ENCODE assay signal across 18 mouse cellular contexts in genomic region chr15:97532346-97532910, GRCm38 (mm10).
DNase-seq lines count a peak whose midpoint lies in the region; ATAC-seq lines count a peak whose summit lies in the region.
"Had no signal": no experiment of that assay in that cellular context is flagged by ENCODE, and none has a peak within 500 bp of the region (broad histone marks: within the 10 kb centered on the region; RNA-seq: fewer than 3 reads in every experiment).

No protein-coding gene starts in this region.

- WGBS in liver, embryonic 12.5 days (ENCODE audit: insufficient replicate concordance) = 52% methylated on average over 10 of the region's 10 CpGs

- no peaks in the 10 kb centered on the region for H3K36me3 ChIP-seq in liver, embryonic 12.5 days
- H3K36me3 ChIP-seq: embryonic facial prominence, embryonic 12.5 days; heart, embryonic 15.5 days; hindbrain, embryonic 13.5 days; lung, embryonic 15.5 days; neural tube, embryonic 13.5 days; stomach, embryonic 15.5 days had no signal

- DNase-seq in liver = peak; percentile 27
- peak; percentile 18 for DNase-seq in CD4-positive helper T cell, adult 2 months (ENCODE audit: low read depth, low spot score)
- DNase-seq in ZHBTc4 (ENCODE audit: low read depth, low spot score) = peak; percentile 58
- DNase-seq in thymus, postnatal 0 days (ENCODE audit: low spot score) = peak; percentile 38
- DNase-seq in Muller cell, postnatal 12 days (ENCODE audit: inconsistent ontology term) = no peak
- DNase-seq in frontal cortex, postnatal 36 days (ENCODE audit: low spot score in 2 of 2) = no peak
- DNase-seq: cerebellum, postnatal 14 days; kidney, adult 11 months; kidney, postnatal 14 days had no signal

- ATAC-seq in liver, embryonic 12.5 days = no peak
- ATAC-seq in granulocyte monocyte progenitor cell, adult 5-6 weeks (replicated peaks; ENCODE audit: poor library complexity, severe bottlenecking) = no peak
- ATAC-seq: forebrain, embryonic 13.5 days had no signal

- no peak overlapping the region for H3K4me2 ChIP-seq in liver, embryonic 12.5 days
- H3K4me2 ChIP-seq: embryonic facial prominence, embryonic 12.5 days; forebrain, embryonic 13.5 days; heart, embryonic 15.5 days; hindbrain, embryonic 13.5 days; lung, embryonic 15.5 days; neural tube, embryonic 13.5 days; stomach, embryonic 15.5 days had no signal

- H3K4me1 ChIP-seq in liver, embryonic 12.5 days = no peaks in the 10 kb centered on the region
- H3K4me1 ChIP-seq: embryonic facial prominence, embryonic 12.5 days; forebrain, embryonic 13.5 days; heart, embryonic 15.5 days; lung, embryonic 15.5 days; stomach, embryonic 15.5 days had no signal

- no peaks in the 10 kb centered on the region for H3K9me3 ChIP-seq in liver, embryonic 12.5 days (replicated peaks)
- H3K9me3 ChIP-seq: embryonic facial prominence, embryonic 12.5 days; forebrain, embryonic 13.5 days; heart, embryonic 15.5 days; hindbrain, embryonic 13.5 days; lung, embryonic 15.5 days; neural tube, embryonic 13.5 days; stomach, embryonic 15.5 days had no signal

- no peak overlapping the region for H3K9ac ChIP-seq in liver, embryonic 12.5 days
- H3K9ac ChIP-seq: embryonic facial prominence, embryonic 12.5 days; forebrain, embryonic 13.5 days; heart, embryonic 15.5 days; hindbrain, embryonic 13.5 days; lung, embryonic 15.5 days; neural tube, embryonic 13.5 days; stomach, embryonic 15.5 days had no signal

- no peak overlapping the region for H3K4me3 ChIP-seq in liver, embryonic 12.5 days
- H3K4me3 ChIP-seq: embryonic facial prominence, embryonic 12.5 days; forebrain, embryonic 13.5 days; heart, embryonic 15.5 days; hindbrain, embryonic 13.5 days; lung, embryonic 15.5 days; neural tube, embryonic 13.5 days; stomach, embryonic 15.5 days had no signal

- no peak overlapping the region for H3K27ac ChIP-seq in liver, embryonic 12.5 days
- H3K27ac ChIP-seq: embryonic facial prominence, embryonic 12.5 days; forebrain, embryonic 13.5 days; heart, embryonic 15.5 days; hindbrain, embryonic 13.5 days; lung, embryonic 15.5 days; neural tube, embryonic 13.5 days; stomach, embryonic 15.5 days had no signal

- H3K27me3 ChIP-seq in liver, embryonic 12.5 days (replicated peaks) = no peaks in the 10 kb centered on the region
- H3K27me3 ChIP-seq: embryonic facial prominence, embryonic 12.5 days; forebrain, embryonic 13.5 days; heart, embryonic 15.5 days; hindbrain, embryonic 13.5 days; lung, embryonic 15.5 days; neural tube, embryonic 13.5 days; stomach, embryonic 15.5 days had no signal

Comparison
In these comparisons a context has a peak if more than half of its experiments do, and no peak if none do; other contexts are left out.
1. DNase-seq: peak in liver (single experiment), CD4-positive helper T cell, adult 2 months (single experiment), ZHBTc4 (single experiment) and thymus, postnatal 0 days (single experiment); none in Muller cell, postnatal 12 days (single experiment) and frontal cortex, postnatal 36 days (0 of 2).